Mouse (Mus musculus): ENCODE results near the gene St7. TPM values are rescaled to one million over a fixed set of nuclear protein-coding genes. Genes with fewer than 3 reads are reported as not detected.

St7 gene
- polyA plus RNA-seq, 1 experiment from 2014 or later = 39.3 TPM

DNA sequence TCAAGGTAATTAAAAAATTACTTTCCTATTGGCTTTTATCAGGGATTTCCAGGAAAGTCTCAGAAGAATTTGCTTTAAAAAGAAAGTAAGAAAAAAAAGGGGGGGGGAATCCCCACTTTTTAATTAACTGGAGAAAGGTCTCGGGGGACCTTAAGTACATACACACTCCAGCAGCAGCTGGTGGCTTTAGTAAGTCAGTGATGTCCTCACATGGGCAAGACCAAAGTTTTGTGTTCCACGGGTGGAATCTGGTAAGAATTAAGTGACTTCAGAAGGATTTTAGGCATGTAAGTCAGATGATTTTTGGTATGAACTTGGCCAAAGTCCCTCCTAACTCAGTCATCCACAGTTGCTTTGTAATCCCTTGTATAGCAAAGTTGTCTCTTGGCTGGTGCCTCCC is 92.5 kb downstream of the St7 start:
- Histone ChIP-seq H3K27me3 (ENCODE audit: control insufficient read depth, insufficient read depth, low read depth, low read length) (no peaks in the 10 kb centered on the region), H3K4me1 (replicated peaks; ENCODE audit: control insufficient read depth, insufficient read depth, low read length) (no peaks in the 10 kb centered on the region), H3K9me3 (ENCODE audit: control insufficient read depth, low read length) (peaks cover 2% of the 10 kb centered on the region; the same call in 1 of the 2 replicates), H3K27ac (ENCODE audit: low read length) (no peak overlapping the region), H3K36me3 (ENCODE audit: control insufficient read depth, insufficient read depth, low read length) (no peaks in the 10 kb centered on the region), H3K4me3 (ENCODE audit: low read length) (no peak overlapping the region), H3K9ac (ENCODE audit: low read length) (no peak overlapping the region), H3K4me2 (ENCODE audit: low read depth, low read length) (no peak overlapping the region)
- WGBS = 66% methylated on average over 2 of the region's 2 CpGs
- no peak for ATAC-seq (ENCODE audit: low read depth)

DNA sequence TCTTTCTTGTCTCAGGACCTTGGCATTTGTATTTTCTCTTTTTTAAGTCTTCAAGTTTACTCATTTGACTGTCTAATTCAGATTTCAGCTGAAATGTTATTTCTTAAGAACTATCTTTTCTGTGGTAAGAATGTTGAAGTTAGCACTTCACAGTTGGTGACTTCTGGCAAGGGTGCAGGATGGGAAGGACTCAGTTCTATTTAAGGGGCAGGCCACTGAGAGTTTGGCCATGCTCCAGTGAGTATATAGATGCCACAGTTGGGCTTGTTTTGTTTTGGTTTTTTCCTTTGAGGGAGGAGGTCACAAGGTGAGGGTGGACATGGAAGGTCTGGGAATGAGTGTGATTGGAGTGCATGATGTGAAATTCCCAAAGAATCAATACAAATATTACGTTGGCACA is 95.1 kb downstream of the St7 start:
- H3K4me2 ChIP-seq (ENCODE audit: low read depth, low read length) = no peak overlapping the region
- no peaks in the 10 kb centered on the region for H3K36me3 ChIP-seq (ENCODE audit: control insufficient read depth, insufficient read depth, low read length)
- 84% methylated on average over 1 of the region's 1 CpGs for WGBS
- no peak overlapping the region for H3K4me3 ChIP-seq (ENCODE audit: low read length)
- H3K9ac ChIP-seq (ENCODE audit: low read length) = no peak overlapping the region
- no peak for ATAC-seq (ENCODE audit: low read depth)
- H3K27me3 ChIP-seq (ENCODE audit: control insufficient read depth, insufficient read depth, low read depth, low read length) = no peaks in the 10 kb centered on the region
- H3K9me3 ChIP-seq (ENCODE audit: control insufficient read depth, low read length) = peaks cover 2% of the 10 kb centered on the region; the same call in 1 of the 2 replicates
- H3K4me1 ChIP-seq (replicated peaks; ENCODE audit: control insufficient read depth, insufficient read depth, low read length) = no peaks in the 10 kb centered on the region
- H3K27ac ChIP-seq (ENCODE audit: low read length) = no peak overlapping the region

DNA sequence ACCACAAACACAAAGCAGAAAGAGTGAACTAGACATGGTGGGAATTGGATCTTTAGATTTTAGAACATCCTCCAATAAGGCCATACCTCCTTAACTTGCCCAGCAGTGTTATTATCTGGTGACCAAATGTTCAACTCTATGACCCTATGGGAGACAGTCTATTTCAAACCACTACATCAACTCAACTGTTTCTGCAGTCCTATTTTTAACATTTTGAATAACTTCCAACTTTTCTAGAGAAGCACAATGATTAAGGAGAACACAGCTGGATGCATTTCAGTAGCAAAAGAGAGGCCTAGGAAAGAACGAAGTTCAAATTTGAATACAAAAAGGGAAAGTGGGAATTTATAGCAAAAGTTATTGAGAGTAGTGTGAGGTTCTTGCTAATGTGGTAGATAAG is 97.5 kb downstream of the St7 start:
- H3K36me3 ChIP-seq (ENCODE audit: control insufficient read depth, insufficient read depth, low read length) = no peaks in the 10 kb centered on the region
- no peaks in the 10 kb centered on the region for H3K4me1 ChIP-seq (replicated peaks; ENCODE audit: control insufficient read depth, insufficient read depth, low read length)
- H3K27ac ChIP-seq (ENCODE audit: low read length) = no peak overlapping the region
- no peaks in the 10 kb centered on the region for H3K27me3 ChIP-seq (ENCODE audit: control insufficient read depth, insufficient read depth, low read depth, low read length)
- 56% methylated on average over 1 of the region's 1 CpGs for WGBS
- no peak overlapping the region for H3K9ac ChIP-seq (ENCODE audit: low read length)
- peaks cover 2% of the 10 kb centered on the region; the same call in 1 of the 2 replicates for H3K9me3 ChIP-seq (ENCODE audit: control insufficient read depth, low read length)
- no peak overlapping the region for H3K4me2 ChIP-seq (ENCODE audit: low read depth, low read length)
- ATAC-seq (ENCODE audit: low read depth) = no peak
- no peak overlapping the region for H3K4me3 ChIP-seq (ENCODE audit: low read length)

DNA sequence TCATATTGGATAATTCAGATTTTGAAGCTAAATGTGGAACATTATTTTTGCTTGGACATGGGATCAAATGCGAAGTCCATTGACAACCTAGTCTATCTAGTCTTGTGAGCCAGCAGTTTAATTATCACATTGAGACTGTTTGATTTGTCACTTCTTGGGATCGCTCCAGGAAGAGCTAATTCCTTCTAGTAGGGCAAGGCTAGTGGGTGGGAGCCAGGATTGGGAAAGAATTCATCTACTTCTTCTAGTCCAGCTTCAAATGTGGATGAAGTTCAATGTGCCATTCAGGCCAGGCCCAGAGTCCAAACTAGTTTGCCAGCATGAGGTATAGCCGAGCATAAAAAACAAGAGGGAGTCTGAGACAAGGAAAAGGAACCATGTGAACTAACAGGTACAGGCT is 100.7 kb downstream of the St7 start:
- H3K4me1 ChIP-seq (replicated peaks; ENCODE audit: control insufficient read depth, insufficient read depth, low read length) = no peaks in the 10 kb centered on the region
- H3K36me3 ChIP-seq (ENCODE audit: control insufficient read depth, insufficient read depth, low read length) = no peaks in the 10 kb centered on the region
- no peak overlapping the region for H3K4me2 ChIP-seq (ENCODE audit: low read depth, low read length)
- no peak overlapping the region for H3K27ac ChIP-seq (ENCODE audit: low read length)
- no peaks in the 10 kb centered on the region for H3K27me3 ChIP-seq (ENCODE audit: control insufficient read depth, insufficient read depth, low read depth, low read length)
- H3K9me3 ChIP-seq (ENCODE audit: control insufficient read depth, low read length) = no peaks in the 10 kb centered on the region
- no peak overlapping the region for H3K4me3 ChIP-seq (ENCODE audit: low read length)
- 82% methylated on average over 3 of the region's 3 CpGs for WGBS
- H3K9ac ChIP-seq (ENCODE audit: low read length) = no peak overlapping the region
- no peak for ATAC-seq (ENCODE audit: low read depth)

DNA sequence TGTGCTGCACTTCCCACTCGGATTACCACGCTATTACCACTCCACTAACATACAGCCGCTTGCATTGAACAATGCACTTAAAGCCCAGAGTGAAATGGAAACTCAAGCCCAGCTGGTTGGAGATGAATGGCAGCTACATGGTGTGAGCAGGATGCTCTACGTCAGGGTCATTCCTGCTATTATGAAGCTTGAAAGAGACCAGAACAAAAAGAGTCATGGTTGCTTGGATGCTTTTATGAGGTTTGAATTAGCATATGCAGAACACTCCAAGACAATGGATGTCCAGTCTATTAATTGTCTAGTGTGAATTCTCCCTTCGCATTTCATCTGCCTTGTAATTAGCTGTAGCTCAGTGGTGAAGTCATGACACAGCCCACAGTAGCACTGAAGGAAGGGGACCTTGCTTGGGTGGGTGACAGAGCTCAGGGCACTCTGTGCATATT is 104.6 kb downstream of the St7 start:
- Histone ChIP-seq H3K9me3 (ENCODE audit: control insufficient read depth, low read length) (no peaks in the 10 kb centered on the region), H3K36me3 (ENCODE audit: control insufficient read depth, insufficient read depth, low read length) (no peaks in the 10 kb centered on the region), H3K27me3 (ENCODE audit: control insufficient read depth, insufficient read depth, low read depth, low read length) (no peaks in the 10 kb centered on the region), H3K9ac (ENCODE audit: low read length) (no peak overlapping the region), H3K4me2 (ENCODE audit: low read depth, low read length) (no peak overlapping the region), H3K4me3 (ENCODE audit: low read length) (no peak overlapping the region), H3K4me1 (replicated peaks; ENCODE audit: control insufficient read depth, insufficient read depth, low read length) (no peaks in the 10 kb centered on the region), H3K27ac (ENCODE audit: low read length) (no peak overlapping the region)
- 88% methylated on average over 5 of the region's 5 CpGs for WGBS
- ATAC-seq (ENCODE audit: low read depth) = no peak

DNA sequence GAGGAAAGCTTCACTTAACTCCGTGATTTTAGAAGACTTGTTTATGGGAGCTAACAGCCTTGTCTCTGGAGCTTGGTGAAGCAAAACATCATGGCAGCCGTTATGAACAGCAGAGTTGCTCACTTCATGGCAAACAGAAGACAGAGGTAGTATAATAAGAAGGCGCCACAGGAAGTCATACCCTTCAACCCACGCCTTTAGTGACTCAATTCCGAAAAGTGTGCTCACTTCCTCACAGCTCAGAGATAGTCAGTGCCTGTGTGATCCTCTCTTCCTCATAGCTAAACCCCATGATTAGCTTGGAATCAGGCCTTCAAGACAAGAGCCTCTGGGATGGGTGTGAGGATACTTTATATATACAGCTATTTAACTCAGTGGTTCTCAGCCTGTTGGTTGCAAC is 108.0 kb downstream of the St7 start:
- no peaks in the 10 kb centered on the region for H3K9me3 ChIP-seq (ENCODE audit: control insufficient read depth, low read length)
- no peak for ATAC-seq (ENCODE audit: low read depth)
- no peaks in the 10 kb centered on the region for H3K4me1 ChIP-seq (replicated peaks; ENCODE audit: control insufficient read depth, insufficient read depth, low read length)
- 78% methylated on average over 5 of the region's 5 CpGs for WGBS
- H3K27me3 ChIP-seq (ENCODE audit: control insufficient read depth, insufficient read depth, low read depth, low read length) = no peaks in the 10 kb centered on the region
- no peak overlapping the region for H3K9ac ChIP-seq (ENCODE audit: low read length)
- H3K4me2 ChIP-seq (ENCODE audit: low read depth, low read length) = no peak overlapping the region
- H3K4me3 ChIP-seq (ENCODE audit: low read length) = no peak overlapping the region
- H3K36me3 ChIP-seq (ENCODE audit: control insufficient read depth, insufficient read depth, low read length) = no peaks in the 10 kb centered on the region
- no peak overlapping the region for H3K27ac ChIP-seq (ENCODE audit: low read length)

DNA sequence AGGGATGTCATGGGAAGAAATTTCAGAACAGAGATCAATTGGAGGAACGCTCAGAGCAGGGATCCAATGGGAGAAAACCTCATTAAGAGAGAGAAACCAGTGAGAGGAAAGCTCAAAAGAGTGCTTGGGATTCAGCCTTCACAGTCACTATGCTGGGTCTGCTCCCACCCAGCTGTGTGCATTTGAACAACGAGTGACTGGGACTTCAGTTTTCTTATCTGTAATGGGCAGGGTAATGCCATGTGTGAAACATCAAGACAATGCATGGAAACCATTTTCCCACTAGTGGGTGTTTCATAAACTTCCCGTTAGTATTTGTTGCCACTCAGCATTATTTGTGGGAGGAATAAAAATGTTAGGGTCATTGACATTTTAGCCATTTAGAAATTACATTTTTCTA is 111.7 kb downstream of the St7 start:
- Histone ChIP-seq H3K36me3 (ENCODE audit: control insufficient read depth, insufficient read depth, low read length) (no peaks in the 10 kb centered on the region), H3K4me2 (ENCODE audit: low read depth, low read length) (no peak overlapping the region), H3K9ac (ENCODE audit: low read length) (no peak overlapping the region), H3K9me3 (ENCODE audit: control insufficient read depth, low read length) (no peaks in the 10 kb centered on the region), H3K27ac (ENCODE audit: low read length) (no peak overlapping the region), H3K4me3 (ENCODE audit: low read length) (no peak overlapping the region), H3K27me3 (ENCODE audit: control insufficient read depth, insufficient read depth, low read depth, low read length) (no peaks in the 10 kb centered on the region), H3K4me1 (replicated peaks; ENCODE audit: control insufficient read depth, insufficient read depth, low read length) (no peaks in the 10 kb centered on the region; the same call in 1 of the 2 replicates)
- ATAC-seq (ENCODE audit: low read depth) = no peak
- 52% methylated on average over 3 of the region's 3 CpGs for WGBS

DNA sequence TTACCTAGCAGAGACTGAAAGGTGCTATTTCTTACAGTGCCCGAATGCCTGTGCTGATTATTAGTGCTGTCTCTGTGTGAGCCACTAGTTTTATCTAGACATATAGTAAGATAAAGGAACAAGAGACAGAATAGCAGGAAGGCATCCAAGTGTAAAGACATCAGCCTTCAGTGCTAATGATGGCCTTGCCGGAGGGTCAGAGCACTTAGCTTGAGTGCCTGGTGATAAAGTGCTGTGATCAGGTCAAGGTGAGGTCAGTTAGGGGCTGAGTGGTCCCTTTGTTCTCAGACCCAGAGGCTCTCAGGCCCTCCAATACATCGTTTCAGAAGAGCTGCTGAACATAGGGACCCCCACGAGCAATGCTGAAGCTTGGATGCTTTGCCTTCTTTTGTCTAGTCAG is 113.8 kb downstream of the St7 start:
- Histone ChIP-seq H3K9me3 (ENCODE audit: control insufficient read depth, low read length) (no peaks in the 10 kb centered on the region), H3K9ac (ENCODE audit: low read length) (no peak overlapping the region), H3K4me3 (ENCODE audit: low read length) (no peak overlapping the region), H3K4me1 (replicated peaks; ENCODE audit: control insufficient read depth, insufficient read depth, low read length) (no peaks in the 10 kb centered on the region; the same call in 1 of the 2 replicates), H3K27ac (ENCODE audit: low read length) (no peak overlapping the region), H3K4me2 (ENCODE audit: low read depth, low read length) (no peak overlapping the region), H3K27me3 (ENCODE audit: control insufficient read depth, insufficient read depth, low read depth, low read length) (no peaks in the 10 kb centered on the region), H3K36me3 (ENCODE audit: control insufficient read depth, insufficient read depth, low read length) (no peaks in the 10 kb centered on the region)
- 0 out of 2 replicates have a peak, but pooled peaks have one; percentile 12 for ATAC-seq (ENCODE audit: low read depth)
- WGBS = 15% methylated on average over 4 of the region's 4 CpGs

DNA sequence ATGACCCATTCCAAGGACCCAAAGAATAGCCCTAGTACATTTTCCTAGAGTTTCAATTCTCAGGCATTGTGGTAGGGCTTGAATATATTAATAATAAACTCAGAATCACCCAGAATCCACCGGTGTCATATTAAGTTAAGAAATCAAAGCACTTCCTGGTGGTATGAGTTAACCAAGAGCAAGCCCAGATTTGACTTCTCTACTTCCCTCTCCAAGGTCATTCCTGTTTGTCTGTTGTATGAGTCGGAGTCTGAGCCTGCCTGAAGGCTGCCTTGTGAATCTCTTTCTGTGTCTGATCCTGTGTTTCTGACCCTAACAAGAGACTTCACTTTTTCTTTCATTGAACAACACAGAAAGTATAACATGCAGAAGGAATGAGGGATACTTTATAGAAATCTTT is 118.3 kb downstream of the St7 start:
- no peak overlapping the region for H3K4me3 ChIP-seq (ENCODE audit: low read length)
- H3K4me2 ChIP-seq (ENCODE audit: low read depth, low read length) = no peak overlapping the region

DNA sequence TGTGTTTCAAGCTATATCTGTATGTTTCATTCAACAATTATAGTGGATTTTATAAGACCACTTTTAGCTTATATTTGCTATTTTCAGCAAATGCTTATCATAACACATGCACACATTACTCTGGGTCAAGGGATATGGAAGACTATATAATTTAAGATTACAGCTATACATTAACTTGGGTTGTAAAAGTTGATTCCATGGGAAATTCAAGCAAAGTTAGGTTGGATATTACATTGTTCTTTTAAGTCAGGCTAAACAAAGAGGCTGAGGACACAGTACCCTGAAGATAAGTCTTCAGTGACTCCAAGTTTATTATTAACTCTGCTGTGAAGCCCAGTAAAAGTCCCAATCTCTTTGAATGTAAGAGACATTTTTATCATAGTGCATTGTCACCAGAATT is 118.8 kb downstream of the St7 start:
- Histone ChIP-seq H3K36me3 (ENCODE audit: control insufficient read depth, insufficient read depth, low read length) (no peaks in the 10 kb centered on the region), H3K9ac (ENCODE audit: low read length) (no peak overlapping the region), H3K9me3 (ENCODE audit: control insufficient read depth, low read length) (no peaks in the 10 kb centered on the region), H3K4me1 (replicated peaks; ENCODE audit: control insufficient read depth, insufficient read depth, low read length) (peaks cover 2% of the 10 kb centered on the region; the same call in 1 of the 2 replicates), H3K4me2 (ENCODE audit: low read depth, low read length) (no peak overlapping the region), H3K27ac (ENCODE audit: low read length) (no peak overlapping the region), H3K4me3 (ENCODE audit: low read length) (no peak overlapping the region), H3K27me3 (ENCODE audit: control insufficient read depth, insufficient read depth, low read depth, low read length) (no peaks in the 10 kb centered on the region)
- ATAC-seq (ENCODE audit: low read depth) = no peak

More for the DNA sequence above, 118.3 kb downstream of the St7 start:
- Histone ChIP-seq H3K4me1 (replicated peaks; ENCODE audit: control insufficient read depth, insufficient read depth, low read length) (peaks cover 2% of the 10 kb centered on the region; the same call in 1 of the 2 replicates), H3K27ac (ENCODE audit: low read length) (no peak overlapping the region), H3K36me3 (ENCODE audit: control insufficient read depth, insufficient read depth, low read length) (no peaks in the 10 kb centered on the region), H3K9me3 (ENCODE audit: control insufficient read depth, low read length) (no peaks in the 10 kb centered on the region), H3K27me3 (ENCODE audit: control insufficient read depth, insufficient read depth, low read depth, low read length) (no peaks in the 10 kb centered on the region), H3K9ac (ENCODE audit: low read length) (no peak overlapping the region)
- 72% methylated on average over 2 of the region's 2 CpGs for WGBS
- ATAC-seq (ENCODE audit: low read depth) = no peak

Data from lung, embryonic 16.5 days (tissue).